Mouse (Mus musculus) heart, postnatal 0 days (tissue): ENCODE results near the gene Ccdc121.

Experiments used
- CTCF ChIP-seq: IDR thresholded peaks from 2 replicates; pipeline ENCODE4 v1.5.1; 2016; ENCODE audit warnings: antibody characterized with exemption, control low read depth, low read depth
- EP300 ChIP-seq: IDR thresholded peaks from 2 replicates; pipeline ENCODE4 v1.6.1; 2016; ENCODE audit warnings: antibody characterized with exemption, low read depth

- TF ChIP-seq CTCF (no peak), EP300 (no peak)
Measured at GRCm38 (mm10) chr1:181525996-181526395, 14.7 kb upstream of the Ccdc121 start.
